Mouse (Mus musculus) T-helper 1 cell (primary cell): ENCODE results near the gene Wfikkn2.

ENCODE experiments used
- in situ Hi-C: fragments of 300-600 bp; cut with MboI, MseI; formaldehyde crosslinking; loops from one replicate; pipeline ENCODE4 v1.15.1; 2025; ENCODE audit warnings: high pct_unique_total_duplicates

Gene Wfikkn2

GRCm38 (mm10) chr11:94225985-94226384 is 19.8 kb downstream of the Wfikkn2 start:
- in situ Hi-C loops = no loop called here

- in situ Hi-C loops = loop anchor here (5.0 kb wide), 1 partner anchor 86 kb away; no protein-coding TSS in a partner anchor
Observed at GRCm38 (mm10) chr11:94223531-94223930, 22.3 kb downstream of the Wfikkn2 start.

GRCm38 (mm10) chr11:94221257-94221656 is 24.5 kb downstream of the Wfikkn2 start:
- in situ Hi-C loops = loop anchor here (5.0 kb wide), 1 partner anchor 84 kb away; no protein-coding TSS in a partner anchor

GRCm38 (mm10) chr11:94216247-94216646 is 29.6 kb downstream of the Wfikkn2 start:
- in situ Hi-C loops = no loop called here

- in situ Hi-C loops = no loop called here
Observed at GRCm38 (mm10) chr11:94215581-94215980, 30.2 kb downstream of the Wfikkn2 start.

- in situ Hi-C loops = no loop called here
Observed at GRCm38 (mm10) chr11:94213735-94214594, 31.8 kb downstream of the Wfikkn2 start.

GRCm38 (mm10) chr11:94212997-94213396 is 32.8 kb downstream of the Wfikkn2 start:
- in situ Hi-C loops = no loop called here

GRCm38 (mm10) chr11:94212489-94212836 is 33.3 kb downstream of the Wfikkn2 start:
- in situ Hi-C loops = no loop called here

- in situ Hi-C loops = no loop called here
Observed at GRCm38 (mm10) chr11:94211651-94212488, 33.9 kb downstream of the Wfikkn2 start.

- in situ Hi-C loops = no loop called here
Observed at GRCm38 (mm10) chr11:94211124-94211603, 34.6 kb downstream of the Wfikkn2 start, which contains the start of gene Tob1. TSS of gene Tob1 (plus strand) at chr11:94211454.

GRCm38 (mm10) chr11:94210191-94211086 is 35.4 kb downstream of the Wfikkn2 start:
- in situ Hi-C loops = no loop called here

- in situ Hi-C loops = no loop called here
Observed at GRCm38 (mm10) chr11:94209695-94210131, 36.1 kb downstream of the Wfikkn2 start.

- in situ Hi-C loops = no loop called here
Observed at GRCm38 (mm10) chr11:94208811-94209675, 36.8 kb downstream of the Wfikkn2 start.

GRCm38 (mm10) chr11:94206398-94207114 is 39.2 kb downstream of the Wfikkn2 start:
- in situ Hi-C loops = no loop called here

- in situ Hi-C loops = no loop called here
Observed at GRCm38 (mm10) chr11:94203066-94203465, 42.7 kb downstream of the Wfikkn2 start.

GRCm38 (mm10) chr11:94202106-94202505 is 43.7 kb downstream of the Wfikkn2 start:
- in situ Hi-C loops = no loop called here

GRCm38 (mm10) chr11:94200422-94200821 is 45.4 kb downstream of the Wfikkn2 start:
- in situ Hi-C loops = no loop called here

GRCm38 (mm10) chr11:94199771-94200170 is 46.0 kb downstream of the Wfikkn2 start:
- in situ Hi-C loops = no loop called here

- in situ Hi-C loops = no loop called here
Observed at GRCm38 (mm10) chr11:94198405-94199146, 47.2 kb downstream of the Wfikkn2 start.
